Mouse (Mus musculus) right cerebral cortex, postnatal 36 days (tissue): ENCODE data around the gene Wbp1.

ENCODE experiments used
- DNase-seq, 2 experiments: peaks; one replicate each; pipeline ENCODE4 v3.0.0; 2022; ENCODE audit warnings: low spot score in 2 of 2, mixed read lengths in 1 of 2

Wbp1 gene

DNA sequence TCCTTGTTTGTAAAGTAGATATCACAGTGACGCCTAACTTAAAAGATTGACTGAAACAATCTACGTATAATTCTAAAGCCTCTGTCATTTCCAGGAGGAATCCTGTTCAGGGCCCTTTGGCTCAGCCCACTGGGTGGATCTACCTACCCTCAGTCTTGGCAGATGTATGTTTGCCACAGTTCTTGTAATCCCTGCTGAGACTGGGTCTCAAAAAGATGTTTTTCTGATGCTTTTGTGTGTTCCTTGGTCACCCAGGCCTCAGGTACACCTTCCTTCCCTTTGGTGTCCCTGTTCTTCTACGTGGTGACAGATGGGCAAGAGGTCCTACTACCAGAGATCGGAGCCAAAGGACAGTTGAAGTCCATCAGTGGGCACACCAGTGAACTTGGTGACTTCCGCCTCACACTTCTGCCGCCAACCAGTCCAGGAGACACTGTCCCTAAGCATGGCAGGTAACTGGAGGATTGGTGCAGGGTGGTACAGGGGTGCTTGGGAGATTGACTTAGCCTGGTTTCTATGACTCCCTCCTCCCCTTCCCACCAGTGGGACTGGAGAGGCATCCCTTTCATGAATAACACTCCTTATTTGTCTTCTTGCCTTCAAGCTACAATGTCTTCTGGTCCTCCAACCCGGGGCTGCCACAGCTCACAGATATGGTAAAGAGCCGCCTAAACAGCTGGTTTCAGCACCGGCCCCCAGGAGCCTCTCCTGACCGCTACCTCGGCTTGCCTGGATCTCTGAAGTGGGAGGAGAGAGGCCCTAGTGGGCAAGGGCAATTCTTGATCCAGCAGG, 4.8 kb downstream of the Wbp1 start:
- no peak for DNase-seq

DNA sequence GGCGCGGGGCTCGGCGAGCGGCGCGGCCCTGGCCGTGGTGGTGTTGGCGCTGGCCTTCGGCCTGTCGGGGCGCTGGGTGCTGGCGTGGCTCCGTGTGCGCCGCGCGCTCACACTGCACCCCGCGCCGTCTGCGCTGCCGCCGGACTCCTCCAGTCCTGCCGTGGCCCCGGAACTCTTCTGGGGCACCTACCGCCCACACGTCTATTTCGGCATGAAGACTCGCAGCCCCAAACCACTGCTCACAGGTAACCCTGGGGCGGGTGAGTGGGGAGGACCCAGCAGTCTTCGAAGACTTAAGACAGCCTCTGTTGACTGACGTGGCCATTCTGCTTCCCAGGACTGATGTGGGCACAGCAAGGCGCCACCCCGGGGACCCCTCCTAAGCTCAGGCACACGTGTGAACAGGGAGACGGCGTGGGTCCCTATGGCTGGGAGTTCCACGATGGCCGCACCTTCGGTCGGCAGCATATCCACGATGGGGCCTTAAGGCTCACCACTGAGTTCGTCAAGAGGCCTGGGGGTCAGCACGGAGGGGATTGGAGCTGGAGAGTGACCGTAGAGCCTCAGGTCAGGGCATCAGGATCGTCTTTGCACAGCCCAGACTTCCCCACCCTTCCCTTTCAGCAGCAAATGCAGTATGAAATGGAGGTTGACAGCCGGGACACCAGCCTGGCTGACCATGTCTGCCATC, 5.5 kb downstream of the Wbp1 start:
- DNase-seq, result no peak

DNA sequence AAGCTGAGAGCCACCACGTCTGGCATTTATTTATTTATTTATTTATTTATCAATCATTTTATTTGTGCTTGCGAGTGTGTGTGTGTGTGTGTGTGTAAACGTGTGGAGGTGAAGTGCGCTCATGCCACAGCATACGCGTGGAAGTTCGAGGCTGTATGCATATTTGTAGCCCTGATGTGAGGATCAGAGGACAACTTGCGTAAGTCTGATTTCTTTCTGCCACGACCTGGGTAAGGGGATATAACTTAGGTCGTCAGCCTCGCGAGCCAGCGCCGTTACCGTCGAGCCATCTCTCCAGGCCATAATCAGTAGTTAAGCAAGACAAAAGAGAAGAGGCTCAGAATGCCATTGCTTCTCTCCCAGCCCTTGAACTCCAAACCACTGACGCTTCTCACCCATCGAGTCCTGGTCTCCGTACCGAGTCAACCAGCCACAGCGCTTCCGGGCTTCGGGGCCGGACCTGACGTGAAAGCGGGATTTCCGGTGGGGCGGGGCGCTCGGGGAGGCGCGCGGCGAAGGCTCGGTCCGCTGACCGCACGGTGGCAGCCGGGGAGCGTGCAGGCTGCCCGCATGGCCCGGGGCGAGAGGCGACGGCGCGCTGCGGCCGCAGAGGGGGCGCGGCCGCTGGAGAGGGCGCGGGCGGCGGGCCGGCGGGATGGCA, 6.2 kb downstream of the Wbp1 start, which contains the start of gene Mogs:
Gene Mogs (plus strand): TSS at position 486 of the 661 bp plus-strand sequence.
- peak; percentile 86 to 90 for DNase-seq

DNA sequence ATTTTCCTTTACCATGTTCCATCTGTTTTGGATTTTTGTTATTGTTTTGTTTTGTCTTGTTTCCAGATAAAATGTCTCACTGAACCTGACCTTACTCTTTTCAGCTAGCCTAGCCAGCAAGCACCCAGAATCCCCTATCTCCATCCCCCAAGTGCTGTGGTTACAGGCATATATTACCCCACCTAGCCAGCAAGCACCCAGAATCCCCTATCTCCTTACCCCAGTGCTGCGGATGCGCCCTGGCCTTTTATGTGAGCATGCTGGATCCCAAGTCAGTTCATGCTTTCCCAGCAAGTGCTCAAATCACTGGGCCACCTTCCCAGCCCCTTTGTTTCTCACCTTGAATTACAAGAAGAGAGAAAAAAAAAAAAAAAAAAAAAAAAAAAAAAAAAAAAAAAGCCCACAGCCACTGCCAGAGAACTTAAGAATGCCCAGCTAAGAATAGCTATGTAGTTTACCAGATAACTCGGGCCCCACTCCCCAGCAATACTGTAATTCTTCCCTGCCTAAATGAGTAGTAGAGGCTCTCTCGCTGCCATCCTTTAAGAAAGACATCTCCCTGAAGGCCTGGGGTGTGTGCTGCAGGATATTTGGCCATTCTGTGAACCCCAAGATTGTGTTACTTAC, 9.7 kb downstream of the Wbp1 start:
- no peak for DNase-seq

DNA sequence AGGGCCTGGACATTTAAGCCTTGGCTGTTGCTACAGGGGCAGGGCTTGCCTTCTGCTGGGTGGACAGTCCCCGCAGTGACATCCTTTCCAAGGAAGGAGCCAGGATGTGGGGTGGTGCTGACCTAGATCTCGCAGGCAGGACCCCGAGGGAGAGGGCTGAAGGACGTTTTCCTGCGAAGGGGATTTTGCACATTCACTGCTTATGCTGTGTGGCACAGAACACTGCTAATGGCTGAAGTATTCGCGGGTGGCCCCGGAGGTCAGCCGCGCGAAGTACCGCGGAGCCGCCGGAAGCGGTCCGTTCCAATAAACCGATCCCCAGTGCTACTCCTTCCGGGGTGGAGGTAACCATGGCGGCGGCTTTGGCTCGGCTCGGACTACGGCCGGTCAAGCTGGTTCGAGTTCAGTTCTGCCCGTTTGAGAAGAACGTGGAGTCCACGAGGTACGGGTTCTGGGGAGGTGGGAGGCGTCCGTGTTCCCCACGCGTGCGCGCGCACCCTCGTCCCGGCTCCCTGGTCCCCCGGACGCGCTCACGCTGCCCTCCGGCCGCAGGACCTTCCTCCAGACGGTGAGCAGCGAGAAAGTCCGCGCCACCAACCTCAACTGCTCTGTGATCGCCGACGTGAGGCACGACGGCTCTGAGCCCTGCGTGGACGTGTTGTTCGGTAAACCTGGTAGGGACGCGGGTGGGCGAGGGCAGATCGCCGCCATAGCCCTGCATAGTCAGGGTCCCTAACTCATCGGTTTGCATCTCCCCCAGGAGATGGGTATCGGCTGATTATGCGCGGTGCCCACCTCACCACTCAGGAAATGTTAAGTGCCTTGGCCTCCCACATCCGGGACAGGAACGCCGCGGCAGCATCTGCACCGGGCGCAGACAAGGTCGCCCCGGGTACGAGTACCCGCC, 12.3 kb downstream of the Wbp1 start, which contains the start of gene Mrpl53:
Gene Mrpl53 (plus strand): TSS at position 279 of the 907 bp plus-strand sequence.
- DNase-seq, result peak; percentile 61 to 68

DNA sequence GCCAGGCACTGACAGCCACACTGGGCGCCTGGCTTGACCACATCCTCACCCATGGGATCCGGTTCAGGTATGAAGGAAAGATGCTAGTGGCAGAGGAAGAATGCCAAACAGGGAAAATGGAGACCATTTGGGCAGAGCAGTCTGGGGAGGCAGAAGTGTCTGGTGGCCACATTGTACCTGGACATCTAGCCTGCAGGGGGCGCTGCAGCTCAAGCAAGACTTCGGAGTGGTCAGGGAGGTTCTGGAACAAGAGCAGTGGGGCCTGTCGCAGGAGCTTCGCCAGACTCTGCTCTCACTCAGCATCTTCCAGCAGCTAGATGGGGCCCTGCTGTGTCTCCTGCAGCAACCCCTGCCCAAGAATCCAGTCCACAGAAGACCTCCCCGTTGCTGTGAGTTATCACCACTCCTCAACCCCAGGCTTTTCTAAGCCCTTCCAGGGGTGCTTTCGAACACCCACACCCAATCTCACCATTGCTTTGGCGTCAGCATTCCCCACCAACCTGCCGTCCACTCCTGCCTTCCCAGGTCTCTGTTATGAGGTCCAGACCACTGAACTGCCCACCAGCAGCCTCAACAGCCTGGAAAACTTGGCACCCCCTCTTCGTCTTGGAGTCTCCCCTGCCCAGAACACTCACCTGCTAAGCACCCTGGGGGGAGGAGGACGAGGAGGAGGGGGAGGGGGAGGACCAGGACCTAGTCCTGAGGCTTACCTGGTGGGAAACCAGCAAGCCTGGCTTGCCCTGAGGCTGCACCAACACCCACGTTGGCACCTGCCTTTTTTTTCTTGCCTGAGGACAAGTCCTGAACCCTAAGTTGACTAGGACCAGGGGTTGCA, 13.6 kb downstream of the Wbp1 start:
- DNase-seq, result no peak

DNA sequence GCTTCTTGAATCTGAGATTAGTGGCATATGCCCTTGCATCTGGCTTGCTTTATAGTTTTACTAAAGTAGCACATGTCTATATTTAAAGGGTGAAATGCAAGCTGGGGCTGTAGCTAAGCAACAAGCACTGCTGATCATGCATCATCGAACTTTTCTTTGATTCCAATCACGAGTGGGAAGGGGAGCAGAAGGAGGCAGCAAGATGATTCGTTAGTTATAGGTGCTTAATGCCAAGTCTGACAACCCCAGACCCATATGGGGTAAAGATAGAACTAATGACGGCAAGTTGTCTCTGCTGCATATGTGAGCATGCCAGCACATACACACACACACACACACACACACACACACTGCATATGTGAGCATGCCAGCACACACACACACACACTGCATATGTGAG, 17.2 kb downstream of the Wbp1 start:
- DNase-seq, result no peak

DNA sequence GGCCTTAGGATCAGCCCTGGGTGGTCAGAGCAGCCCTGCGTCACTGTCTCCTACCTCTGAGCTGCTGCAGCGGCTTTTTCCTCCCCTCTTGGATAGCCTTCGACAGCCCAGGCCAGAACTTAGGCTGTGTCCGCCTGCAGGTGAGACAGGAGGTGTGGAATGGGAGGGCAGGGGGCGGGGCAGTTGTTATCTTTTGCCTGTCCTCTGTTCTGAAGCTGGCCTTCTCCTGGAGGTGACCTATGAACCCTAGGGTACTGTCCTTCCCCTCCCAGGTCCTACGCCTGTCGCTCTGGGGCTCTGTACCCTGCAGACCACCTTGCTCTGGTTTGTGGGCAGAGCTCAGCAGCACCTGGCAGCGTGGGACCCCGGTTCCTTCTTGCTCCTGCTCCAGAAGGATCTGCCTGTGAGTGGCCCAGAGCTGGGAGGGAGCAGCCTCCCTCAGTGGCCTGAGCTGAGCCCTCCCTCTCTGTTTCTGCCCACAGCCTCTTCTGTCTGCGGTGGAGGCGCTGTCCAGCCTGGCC, 18.2 kb downstream of the Wbp1 start:
- DNase-seq, result no peak

DNA sequence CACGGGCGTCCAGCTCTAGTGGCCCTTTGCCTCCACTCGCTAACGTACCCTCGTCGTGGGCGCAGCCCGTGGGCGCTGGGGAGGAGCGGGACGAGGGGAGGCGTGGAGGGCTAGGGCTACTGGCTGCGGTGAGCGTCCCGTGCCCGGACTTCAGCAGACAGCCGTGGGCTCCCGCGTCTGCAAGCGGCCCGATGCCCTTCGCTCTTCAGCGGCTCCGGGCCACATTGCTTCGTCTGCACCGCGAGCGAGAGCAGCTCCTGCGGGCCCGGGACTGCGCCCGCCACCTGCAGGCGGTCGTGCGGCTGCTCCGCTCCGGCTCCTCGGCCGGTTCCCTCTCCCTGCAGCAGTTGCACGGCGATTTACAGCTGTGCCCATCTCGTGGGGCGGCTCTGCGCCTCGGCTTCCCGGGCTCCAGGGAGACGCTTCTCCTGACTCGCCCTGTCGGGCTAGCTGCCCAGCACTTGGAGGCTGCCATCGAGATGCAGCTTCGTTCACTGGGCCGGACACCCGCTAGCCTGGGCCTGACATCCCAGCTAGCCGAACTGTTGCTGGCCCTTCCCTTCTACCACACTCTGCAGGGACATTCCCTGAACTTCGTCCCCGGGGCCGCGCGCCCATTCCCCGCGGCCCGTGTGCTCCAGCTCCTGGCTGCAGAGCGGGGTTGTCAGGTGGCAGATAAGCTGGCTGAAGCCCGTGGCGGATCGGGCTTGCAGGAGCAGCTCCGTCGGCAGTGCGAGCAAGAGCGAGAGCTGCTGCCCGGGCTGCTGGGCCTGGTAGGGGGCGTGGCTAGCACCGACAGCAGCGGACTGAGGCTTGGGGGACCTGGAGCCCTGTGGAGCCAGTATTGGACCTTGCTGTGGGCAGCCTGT, 19.4 kb downstream of the Wbp1 start:
- peak in 1 of 2 experiments; percentile 50 for DNase-seq

DNA sequence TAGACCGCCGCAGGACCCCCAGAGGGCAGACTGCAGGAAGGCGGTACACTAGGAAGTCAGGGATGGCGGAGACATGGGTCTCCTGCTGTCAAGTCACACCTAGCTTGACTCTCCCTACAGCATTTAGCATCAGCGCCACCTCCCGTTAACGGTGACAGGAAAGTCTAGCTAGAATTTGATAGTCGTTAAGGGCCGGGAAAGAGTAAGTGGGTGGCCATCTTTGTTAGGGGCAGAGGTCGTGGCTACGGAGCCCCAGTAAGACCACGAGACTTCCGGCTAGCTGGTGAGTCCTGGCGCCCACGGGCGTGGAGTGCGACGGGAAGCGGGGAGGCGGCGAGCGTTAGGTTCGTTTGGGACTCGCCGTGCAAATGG, 20.1 kb downstream of the Wbp1 start, which contains the start of the genes Ccdc142 and Gm42688:
Gene Ccdc142 (plus strand): TSS at position 286 of the 372 bp plus-strand sequence.
Gene Gm42688 (plus strand): TSS at position 302 of the 372 bp plus-strand sequence.
- peak; percentile 89 for DNase-seq

DNA sequence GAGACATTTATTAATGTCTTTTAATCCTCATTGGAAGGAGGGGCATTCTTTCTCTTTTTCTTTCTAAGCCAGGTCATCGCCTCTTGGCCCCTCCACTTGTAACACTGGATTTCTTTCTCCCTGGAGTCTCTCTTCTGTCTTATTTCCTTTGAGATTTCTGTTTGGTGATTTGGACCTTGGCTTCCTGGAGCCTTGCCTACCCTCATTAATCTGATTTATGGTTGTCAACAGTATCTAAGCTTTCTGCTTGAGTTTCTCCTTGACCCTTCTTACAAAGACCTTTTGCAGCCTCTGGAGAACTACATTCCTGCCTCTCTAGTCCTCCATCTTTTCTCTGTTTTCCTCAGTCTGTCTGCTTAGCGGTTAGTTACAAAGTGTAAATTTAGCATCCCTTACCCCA, 22.9 kb downstream of the Wbp1 start:
- no peak for DNase-seq

DNA sequence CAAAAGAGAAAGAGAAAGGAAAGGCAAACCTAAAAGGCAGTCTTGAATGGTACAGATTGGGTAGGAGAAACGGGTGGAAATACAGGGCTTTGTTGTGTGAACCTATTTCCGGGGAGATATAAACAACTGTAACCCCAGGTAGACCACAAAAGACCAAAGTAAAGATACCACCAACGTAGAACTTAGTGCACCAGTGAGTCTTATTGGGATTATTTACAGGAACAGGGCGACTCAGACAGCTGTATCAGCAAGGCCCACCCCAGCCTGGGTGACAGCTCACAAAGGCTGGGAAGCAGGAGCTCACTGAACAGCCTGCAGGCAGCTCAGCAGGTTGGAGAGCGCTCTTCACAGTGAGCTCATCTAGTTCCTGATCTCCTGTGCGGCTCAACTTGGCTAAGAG, 25.4 kb downstream of the Wbp1 start:
- no peak for DNase-seq

DNA sequence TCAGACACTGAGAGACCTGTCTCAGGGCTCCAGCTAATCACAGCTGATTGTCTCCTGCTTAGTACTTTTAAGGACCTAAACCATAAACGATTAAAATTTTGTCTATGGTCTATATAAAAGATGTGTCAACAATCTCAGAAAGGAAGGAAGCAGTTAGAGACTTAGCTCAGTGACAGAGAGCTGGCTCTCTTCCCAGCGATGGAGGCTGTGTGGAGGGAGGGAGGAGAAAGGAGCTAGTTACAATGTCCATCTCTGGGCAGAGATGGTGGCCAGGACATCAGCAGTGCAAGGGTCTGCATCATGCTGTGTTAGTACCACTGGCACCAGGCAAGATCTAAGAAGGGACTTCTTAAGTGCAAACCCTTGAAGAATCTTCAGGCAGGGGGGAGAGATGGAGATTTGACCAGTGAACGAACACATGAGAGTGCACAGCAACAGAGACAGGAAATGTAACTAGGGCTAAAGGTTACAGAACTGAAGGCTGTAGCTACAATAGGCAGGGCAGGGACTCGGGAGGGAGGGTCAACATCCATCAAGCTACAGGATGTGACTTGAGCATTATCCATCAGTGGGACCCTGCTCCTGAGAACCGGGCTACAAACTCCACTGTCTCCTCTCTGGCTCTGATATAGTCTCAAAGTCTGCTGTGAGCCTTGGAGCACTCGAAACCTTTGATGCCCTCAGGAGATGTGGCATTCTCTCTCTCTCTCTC, 28.8 kb downstream of the Wbp1 start:
- no peak for DNase-seq

DNA sequence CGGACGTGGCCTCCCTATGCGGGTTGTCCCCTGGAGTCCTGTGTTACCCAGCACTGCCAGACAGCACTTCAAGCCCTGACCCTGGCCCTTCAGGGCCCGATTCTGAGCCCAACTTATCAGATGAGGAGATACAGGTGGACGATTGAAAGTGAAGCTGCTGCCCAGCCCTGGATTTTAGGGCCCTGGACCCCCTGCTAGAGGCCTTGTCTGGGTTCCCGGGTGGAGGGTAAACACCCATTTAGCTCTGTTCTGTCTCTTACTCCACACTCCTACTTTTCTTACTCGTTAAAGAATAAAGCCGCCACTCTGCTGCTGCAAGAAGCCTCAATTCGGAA, 33.5 kb downstream of the Wbp1 start:
- DNase-seq, result no peak

DNA sequence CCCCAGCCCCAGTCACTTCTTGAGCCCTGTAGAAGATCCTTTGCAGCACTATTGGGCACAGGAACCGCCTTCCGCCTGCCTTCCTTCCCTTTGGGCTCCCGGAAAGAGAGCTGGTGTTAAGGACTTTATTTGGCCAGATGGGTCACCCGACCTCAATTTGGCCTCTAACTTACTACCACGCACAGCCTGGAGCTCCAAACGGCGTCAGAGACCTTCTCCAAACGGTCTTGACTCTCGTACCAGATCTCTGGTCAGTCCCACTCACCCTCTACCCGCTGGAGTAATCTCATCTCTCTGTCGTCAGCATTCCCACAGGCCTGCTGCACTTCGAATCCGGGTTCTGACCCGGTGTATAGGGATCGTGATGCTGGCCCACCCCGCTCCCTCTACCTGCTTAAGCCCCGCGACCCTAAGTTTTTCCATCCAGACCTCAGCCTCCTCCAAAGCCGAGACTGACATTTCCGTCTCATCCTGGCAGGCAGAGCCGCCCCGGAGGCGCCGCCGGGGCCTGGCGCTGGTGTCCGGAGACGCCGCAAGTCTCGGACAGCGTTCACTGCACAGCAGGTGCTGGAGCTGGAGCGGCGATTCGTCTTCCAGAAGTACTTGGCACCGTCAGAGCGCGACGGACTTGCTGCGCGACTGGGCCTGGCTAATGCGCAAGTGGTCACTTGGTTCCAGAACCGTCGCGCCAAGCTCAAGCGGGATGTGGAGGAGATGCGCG, 34.0 kb downstream of the Wbp1 start:
- DNase-seq, result no peak

DNA sequence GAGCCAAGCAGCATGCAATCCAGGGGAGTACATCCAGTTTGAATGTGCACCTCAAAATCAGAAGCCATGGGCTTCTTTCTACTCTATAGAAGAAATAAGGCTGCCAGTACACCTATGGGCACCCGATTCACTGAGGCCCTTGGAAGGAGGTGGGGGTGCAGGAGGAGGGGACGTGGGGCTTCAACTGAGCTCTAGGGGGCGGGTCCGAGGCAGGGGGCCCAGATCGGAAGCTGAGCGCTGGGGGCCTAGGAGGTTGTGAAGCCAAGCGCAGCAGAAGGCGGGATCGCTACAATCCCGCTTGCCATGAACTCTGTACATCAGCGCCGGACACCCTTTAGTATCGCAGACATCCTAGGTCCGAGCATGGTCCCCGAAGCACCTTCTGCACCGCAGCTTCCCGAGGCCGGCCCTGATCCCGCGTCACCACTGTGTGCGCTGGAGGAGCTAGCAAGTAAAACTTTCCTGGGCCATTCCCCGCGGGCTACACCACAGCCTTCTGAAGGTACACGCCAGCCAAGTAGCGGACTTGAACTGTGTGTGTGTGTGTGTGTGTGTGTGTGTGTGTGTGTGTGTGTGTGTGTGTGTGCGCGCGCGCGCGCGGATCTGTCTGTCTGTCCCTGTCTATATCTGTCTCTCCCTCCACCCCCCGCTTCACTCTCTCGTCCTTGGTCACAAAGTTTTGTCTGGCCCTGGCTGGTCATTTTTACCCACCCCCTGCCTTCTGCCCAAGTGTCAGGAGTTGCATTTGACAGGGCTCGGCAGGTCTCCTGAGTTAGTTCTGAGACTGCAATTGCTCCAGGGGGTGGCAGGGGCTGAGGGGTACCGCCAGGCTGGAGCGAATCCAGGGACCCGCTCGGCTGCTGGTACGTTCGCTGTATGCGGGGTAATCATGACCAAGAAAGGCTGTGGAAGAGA, 35.0 kb downstream of the Wbp1 start, which contains the start of gene Lbx2:
Gene Lbx2 (plus strand): TSS at position 247 of the 915 bp plus-strand sequence.
- no peak for DNase-seq
